Mouse (Mus musculus) mature B cell (primary cell): ENCODE results near the gene Bco1.

ENCODE experiments used
- in situ Hi-C: fragments of 300-500 bp; cut with MboI; formaldehyde crosslinking; loops from 2 replicates; pipeline ENCODE4 v1.14.3; 2019

The Bco1 gene

DNA sequence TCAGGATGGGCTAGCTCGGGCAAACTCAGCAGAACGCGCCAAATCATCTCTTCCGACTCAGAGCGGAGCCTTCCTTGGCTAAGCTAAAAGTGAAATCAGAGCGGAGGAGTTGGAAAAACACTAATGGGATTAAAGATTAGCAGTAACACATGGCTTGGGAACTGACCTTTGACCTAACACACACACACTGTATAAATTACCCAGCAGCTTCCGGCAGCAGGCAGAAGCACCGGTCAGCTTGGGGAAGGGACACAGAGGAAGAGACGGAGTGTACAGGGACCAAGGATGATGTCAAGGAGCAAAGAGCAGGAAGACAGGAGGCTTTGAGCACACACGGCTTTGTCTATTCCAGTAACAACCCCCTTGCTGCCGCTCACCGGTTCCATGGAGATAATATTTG, at the start of gene Bco1:
TSS of gene Bco1 (plus strand) at position 208 of the 400 bp plus-strand sequence.
- in situ Hi-C loops = no loop called here

DNA sequence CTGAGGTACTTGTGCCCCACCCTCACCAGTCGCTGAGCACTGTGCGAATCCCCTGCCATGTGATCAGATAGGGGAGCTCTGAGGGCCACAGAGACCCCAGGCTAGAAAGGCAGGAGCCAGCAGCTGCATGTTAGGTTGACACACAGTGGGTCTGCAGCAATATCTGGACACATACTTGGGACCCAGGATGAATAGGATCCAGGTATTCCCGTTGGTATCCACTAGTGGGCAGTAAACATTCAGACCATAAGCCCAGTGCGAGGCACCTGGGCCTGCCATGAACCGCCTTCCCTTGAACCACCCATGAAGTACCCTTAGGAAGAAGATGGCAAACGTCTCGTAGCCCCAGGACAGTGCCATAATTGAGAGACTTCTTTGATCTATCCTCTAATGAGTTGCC, 46.2 kb upstream of the Bco1 start:
- in situ Hi-C loops = no loop called here

DNA sequence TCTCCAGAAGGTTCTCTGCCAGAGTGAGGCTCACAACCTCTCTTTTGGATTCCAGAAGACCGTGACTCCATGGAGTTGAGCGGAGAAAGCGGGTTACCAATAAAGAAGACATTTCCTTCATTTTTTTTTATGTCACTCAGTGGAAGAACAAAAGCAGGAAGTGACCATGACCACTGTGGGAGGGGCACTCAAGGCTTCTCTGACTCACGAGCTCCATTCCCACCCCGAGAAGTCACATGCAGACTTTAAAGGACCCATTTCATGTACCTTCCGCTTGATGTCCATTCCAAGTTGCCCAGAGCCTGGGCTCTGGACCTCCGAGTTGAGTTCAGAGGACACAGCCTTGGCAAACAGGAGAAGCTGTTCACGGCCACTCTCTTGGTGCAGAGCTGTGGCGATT, 44.9 kb upstream of the Bco1 start:
- in situ Hi-C loops = no loop called here

DNA sequence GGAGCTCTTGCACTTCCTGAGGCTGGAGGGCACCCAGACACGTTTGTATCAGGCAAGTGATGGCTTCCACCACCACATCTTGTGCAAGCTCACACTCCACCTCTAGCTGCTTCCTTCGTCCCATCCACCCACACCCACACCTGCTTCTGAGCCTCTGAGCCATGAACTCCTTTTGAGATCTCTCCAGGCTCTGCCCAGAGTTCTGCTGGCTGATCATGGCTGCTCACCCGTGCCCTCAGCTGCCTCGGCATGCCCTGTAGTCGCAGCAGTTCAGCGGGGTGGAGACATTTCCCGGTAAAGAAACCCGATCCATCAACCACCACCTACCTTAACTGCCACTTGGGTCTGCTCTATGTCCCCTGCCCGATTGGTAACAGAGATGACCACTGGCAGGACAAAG, 44.3 kb upstream of the Bco1 start:
- in situ Hi-C loops = no loop called here

DNA sequence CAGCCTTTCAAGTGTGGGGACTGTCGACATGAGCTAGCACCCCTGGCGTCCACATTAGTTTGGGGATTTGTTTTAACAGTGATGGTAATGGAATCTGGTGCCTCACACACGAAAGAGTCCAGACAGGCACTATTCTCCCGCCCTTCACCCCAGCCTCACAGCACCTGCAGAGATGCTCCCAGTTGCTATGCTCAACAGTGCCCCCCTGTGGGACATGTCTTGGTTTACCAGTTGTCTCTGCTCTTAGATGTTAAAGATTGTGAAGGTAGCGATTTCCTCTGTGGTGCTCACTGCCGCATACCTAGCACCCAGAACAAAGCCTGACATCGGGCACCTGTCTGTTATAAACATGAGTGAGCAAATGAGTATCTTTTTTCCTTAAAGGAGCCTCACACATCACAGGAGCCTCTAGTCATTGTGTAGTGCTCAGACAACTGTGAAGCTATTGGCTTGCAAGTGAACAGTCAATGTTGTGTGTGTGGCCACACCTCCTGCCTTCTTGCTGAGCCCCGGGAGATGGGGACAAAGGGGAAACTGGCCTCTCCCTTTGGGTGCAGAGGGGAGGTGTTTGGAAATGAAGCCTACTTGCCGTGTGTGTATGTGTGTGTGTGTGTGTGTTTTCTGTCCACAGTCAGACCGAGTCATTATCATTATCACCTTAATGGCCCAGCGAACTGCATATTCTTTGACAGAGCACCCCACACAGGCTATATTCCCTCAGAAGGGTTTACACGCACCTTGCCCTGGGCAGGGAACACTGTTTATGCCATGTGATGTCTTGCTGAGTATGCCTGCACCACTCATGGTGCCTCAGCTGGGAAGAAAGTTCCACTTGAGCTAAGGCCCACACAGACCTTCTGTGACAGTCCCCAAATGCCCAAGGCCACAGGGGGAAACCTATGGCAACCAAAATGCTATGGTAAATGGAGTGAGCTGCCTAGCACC, 42.2 kb upstream of the Bco1 start:
- in situ Hi-C loops = no loop called here

DNA sequence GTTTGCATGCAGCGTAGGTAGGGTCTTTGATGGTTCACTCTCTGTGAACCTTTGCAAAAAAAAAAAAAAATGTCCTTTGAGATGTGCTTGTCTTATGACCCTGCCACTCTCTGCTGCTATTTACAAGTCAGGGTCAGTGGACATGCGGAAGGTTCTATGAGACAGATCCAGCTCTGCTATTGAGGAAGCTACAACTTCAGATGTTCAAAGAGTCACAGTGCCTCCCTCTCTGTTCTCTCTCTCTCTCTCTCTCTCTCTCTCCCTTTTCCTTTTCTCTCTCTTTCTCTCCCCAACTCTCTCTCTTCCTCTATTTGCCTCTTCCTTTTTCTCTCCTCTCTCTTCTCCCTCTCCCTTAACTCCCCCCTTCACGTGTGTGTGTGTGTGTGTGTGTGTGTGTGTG, 41.5 kb upstream of the Bco1 start:
- in situ Hi-C loops = no loop called here

DNA sequence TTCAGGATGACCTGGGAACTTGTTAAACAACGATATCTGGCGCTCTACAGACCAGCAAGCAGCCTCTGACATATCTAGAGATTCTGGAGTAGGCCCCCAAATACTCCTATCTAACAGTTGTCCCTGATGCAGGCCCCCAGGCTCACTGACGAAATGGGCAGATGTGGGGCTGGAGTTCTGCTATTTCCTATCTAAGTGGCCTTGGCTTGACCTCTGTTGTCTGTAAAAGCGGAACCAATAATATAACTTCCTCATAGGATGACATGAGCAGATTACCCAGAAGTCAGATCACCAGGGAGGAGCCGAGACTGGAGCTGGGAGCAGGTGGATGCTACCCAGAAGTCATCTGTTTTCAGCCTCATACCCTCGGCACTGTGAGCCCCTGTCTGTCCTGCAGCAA, 40.6 kb upstream of the Bco1 start:
- in situ Hi-C loops = no loop called here

DNA sequence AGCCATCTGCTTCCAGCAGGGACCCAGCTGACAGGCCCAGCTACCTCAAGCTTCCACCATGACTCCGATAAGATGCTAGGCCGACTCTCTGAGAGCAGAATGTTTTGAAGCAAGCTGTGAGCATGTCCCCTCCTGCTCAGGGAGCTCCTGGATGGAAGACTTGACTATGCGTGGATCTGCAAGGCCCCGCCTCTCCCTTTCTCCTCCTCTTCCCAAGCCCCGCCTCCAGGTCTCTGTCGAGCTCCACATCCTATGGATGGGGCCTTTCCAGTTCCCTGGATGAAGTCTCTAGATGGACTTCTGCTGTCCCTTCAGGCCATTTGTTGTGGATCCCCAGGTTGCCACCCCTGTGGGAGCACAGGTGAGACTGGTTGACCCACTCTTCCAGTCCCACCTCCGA, 36.6 kb upstream of the Bco1 start:
- in situ Hi-C loops = no loop called here

DNA sequence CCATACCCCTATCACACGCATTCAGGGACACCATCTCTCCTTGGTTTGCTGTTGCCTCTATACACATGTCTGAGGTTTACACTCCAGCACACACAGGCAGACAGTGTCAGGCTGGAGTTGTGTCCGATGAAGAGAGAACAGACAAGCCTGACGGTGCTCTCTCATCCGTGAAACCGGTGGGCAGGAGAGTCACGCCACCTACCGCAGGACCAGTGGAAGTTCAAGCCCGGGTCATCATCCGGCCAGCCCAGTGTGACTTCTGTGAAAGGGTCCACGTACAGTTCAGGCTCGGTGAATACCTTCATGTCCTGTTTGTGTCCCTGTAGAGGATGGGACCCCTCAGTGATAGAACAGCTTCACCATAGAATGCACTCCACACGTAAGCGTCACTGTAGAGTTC, 35.3 kb upstream of the Bco1 start:
- in situ Hi-C loops = no loop called here

DNA sequence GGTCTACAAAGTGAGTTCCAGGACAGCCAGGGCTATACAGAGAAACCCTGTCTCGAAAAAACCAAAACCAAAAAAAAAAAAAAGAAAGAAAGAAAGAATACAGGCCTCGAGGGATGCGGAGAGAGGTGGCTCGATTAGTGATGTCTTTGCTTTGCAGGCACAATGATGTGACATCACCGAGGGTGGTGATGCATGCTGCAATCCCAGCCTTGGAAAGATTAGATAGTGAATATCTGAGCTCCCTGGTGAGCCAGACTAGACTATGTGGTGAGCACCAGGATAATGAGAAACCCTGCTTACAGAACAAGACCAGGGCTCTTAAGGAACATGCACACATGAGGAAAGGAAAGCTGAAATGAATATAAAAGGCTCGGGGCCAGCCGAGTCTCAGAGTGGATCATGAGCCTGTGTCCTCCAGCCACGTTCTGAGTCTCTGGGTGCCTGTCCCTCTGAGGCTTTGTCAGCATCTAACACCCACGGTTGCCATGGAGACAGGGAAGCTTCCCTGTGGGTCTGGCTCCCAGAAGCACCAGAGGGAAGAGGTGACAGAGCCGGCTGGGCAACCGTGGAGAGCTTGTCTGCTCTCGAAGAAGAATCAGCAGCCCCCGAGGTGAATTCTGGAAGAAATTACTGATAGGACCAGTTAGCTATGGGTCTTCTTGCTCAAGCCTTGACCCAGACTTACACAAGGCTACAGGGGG, 34.3 kb upstream of the Bco1 start:
- in situ Hi-C loops = no loop called here

DNA sequence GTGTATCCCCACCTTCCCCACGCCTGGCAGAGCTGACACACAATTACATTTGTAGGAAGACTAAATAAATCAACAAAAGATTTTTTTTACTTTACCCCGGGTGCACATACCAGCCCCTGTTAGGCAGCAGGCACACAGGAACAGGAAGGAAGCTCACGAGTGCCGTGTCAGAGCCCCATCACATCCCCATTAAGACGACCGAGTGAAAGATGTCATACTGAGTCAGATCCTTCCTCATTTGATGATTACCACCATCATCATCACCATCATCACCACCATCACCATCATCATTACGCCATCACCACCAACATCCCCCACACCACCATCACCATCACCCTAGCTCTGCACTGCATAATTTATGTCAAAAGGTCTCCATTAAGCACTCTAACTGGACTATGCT, 28.7 kb upstream of the Bco1 start:
- in situ Hi-C loops = no loop called here

DNA sequence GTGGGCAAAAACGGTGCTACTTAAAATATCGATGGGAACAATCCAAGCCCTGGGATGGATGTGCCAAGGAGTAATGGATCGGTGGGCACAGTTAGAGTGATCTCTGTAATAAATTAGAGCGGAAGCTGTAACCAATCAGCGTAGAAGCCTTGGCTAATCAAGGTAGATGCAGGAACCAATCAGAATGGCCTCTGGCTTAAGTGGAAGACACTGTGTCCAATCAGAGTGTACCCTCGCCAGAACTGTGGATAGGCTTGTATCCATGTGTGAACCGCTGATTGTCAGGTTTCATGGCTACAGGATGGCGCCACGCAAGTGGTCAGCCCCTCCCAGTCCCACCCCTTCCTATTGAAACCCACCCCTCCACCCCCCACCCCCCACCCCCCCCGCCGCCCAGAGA, 28.3 kb upstream of the Bco1 start:
- in situ Hi-C loops = no loop called here

DNA sequence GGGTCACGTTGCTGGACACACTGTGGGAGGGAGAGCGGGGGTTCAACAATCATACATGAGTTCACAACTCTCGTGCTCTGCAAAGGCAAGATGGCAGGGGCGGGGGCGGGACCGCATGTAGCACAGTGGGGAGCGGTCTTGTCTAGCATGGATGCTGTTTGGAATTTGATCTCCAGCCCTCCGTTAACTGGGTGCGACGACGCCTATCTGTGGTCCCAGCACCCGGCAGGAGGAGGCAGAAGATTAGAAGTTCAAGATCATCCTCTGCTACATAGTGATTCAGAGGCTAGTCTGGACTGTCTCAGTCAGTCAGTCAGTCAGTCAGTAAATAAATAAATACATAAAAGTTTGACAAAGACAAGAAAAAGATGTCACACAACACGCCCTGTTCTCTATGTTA, 27.4 kb upstream of the Bco1 start:
- in situ Hi-C loops = no loop called here

DNA sequence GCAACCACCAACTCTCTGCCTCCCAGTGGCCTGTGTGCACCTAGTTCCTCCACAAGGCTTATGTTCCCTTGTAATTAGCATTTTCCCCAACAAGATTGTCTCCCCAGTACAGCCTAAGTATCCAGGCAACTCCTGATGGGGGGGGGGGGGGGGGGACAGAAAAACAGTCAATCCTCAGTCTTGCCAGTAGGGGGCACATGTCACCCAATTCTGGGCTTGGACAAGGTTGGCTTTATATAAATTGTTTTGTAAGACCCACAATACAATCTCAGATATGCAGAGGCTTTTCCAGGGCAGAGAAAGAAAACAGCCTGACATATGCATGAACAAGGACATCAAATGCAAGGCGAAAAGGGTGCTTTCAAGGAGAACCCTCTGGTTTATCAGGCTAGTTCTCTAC, 25.9 kb upstream of the Bco1 start:
- in situ Hi-C loops = no loop called here

DNA sequence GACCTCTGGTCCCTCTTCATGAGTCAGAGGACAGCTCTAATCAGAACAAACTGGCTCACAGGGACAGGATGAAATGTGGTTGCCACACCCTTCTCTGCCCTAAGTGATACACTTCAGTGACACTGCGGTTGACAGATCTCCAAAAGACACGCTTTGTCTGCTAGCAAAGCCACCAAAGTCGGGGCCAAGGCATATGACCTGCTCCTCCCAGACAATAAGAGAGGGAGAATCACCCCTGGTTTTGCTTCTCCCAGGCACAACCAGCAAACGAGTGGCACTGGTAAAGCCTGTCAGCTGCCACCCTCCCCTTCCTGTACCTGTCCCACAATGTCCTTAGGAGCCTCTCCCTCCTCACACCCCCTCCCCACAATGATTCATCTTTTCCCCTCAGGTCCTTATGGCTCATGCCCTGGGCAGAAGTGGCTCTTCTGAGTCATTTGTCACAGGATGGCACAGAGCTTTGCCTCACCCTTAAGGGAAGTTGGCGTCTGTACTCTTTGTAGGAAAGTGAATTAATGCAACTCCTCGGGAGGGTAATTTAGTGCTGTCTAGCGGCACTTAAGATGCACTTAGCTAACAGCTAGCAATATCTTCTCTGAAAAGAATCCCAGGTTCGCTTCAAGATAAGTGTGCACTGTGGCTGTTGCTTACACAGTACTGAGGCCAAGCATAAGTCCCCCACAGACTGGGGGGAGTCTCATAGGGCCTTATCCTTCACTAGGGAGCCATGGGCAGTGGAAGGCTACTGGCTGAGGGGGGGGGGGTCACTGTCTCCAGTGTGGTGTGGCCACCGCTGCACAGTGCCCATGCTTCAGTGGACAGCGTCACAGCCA, 21.1 kb upstream of the Bco1 start:
- in situ Hi-C loops = no loop called here

DNA sequence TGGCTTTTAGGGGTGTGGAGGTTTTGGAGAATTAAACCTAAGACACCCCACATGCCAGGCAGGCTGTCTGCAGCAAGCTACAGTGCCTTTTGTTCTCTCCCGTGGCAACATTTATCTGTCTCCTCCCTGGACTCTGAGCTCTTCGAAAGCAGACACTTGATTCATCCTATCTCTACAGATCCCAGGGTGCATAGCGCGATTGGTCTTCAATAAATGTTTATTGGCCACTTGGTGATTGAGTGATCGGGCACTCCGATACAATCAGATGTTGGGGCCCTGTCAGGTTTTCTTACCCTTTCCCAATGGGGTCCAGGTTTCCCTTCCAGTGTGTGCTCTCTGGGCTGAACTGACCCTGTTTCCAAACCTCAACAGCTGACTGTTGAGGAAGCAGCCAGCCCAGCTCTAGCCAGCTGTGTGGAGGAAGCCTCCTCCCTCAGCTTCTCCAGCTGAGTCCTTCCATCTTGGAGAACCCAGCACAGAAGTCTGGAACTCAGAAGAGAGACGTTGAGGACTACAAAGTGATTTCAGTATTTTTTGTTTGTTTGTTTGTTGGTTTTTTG, 17.2 kb upstream of the Bco1 start:
- in situ Hi-C loops = no loop called here

DNA sequence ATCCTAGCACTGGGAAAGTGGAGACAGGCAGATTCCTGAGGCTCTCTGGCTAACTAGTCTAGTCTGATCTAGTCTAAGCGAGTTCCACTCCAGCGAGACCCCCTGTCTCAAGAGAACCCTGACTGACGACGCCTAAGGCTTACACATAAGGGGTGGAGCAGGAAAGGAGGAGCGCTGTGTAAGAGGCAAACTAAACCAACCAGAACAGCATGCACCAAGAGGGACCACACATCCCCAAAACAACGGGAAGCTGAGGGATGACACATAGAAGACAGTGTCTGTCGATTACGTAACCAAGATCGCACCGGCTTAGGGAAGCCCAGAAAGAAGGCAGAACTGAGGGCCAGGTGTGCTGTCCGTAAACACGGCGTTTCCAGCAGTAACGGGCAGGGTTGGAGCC, 16.0 kb upstream of the Bco1 start:
- in situ Hi-C loops = no loop called here

DNA sequence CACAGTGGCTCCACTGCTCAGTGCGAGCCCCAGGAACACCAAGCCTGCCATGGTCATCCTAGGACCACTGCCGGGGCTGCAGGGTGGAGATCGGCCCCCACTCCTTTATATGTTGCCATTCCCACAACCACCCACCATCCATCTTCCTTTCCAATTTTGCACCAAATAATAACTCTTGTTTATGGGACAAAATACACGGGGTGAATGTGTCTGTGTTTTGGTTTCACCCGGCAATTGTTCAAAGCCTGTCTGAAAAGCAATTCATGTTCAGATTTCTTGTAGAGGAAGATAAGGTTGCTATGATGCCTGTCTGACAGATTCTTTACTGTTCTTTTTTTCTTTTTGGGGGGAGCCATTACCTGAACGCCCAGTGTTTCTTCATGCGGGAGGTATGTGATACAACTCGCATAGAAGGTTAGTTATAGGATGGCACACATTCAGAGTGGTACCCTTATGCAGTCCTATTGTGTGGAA, 13.2 kb upstream of the Bco1 start, which contains the start of gene Pkd1l2:
TSS of gene Pkd1l2 (minus strand) at position 51 of the 474 bp plus-strand sequence.
- in situ Hi-C loops = no loop called here

DNA sequence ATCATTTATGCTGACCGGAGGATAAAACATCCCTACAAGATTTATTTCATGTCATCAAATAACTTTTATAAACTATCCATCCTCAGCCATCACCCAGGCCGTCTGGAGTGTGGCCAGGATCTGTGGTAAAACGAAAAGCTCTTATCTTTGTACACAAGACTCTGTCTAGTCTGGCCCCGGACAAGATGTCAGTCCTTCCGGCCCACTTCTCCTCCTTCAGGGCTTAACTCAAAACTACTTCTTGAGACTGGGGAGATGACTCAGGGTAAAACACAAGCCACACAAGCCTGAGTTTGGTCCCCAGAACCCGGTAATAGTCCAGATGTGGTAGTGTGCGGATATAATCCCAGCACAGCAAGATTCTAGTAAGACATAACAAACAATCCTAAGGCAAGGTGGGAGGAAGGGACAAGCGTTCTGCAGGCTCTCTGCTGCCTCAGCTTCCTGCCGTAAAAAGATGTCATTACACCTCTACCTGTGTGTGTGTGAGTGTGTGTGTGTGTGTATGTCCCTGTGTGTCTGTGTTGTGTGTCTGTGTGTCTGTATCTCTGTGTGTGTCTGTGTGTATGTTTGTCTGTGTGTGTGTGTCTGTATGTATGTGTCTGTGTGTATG, 12.6 kb upstream of the Bco1 start:
- in situ Hi-C loops = no loop called here

DNA sequence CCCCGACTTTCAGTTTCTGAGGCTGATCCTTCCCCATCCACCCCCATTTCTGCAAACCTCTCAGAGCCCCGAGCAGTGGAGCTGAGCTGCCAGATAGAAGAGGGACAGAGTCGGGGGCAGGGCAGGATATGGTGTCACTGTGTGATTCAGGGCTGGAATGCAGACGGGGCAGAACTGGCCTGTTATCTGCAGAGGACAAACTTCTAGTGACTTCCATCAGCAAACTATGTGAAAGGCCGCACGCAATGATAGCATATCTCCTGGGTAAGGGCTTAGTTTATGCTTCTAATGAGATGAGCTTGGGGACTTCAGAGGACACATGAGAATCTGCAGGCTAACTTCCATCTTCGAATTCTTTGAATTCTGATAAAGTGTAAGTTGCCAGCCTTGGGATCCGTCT, 10.1 kb upstream of the Bco1 start:
- in situ Hi-C loops = no loop called here

DNA sequence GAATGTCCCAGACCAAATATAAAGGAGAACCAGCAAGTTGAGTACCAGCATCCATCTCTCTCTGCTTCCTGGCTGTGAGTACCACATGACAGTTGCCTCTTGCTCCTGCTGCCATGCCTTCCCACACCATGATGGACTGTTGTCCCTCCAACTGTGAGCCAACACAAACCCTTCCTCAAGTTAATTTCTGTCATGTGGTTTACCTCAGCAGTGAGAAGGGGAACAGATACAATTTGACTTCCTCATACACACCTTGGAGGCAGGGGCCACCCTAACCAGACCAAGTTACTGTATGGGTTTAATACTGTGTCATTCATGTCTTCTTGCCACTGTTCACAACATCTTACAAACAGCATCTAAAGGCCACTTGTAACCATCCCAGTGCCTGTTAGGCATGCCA, 8.6 kb upstream of the Bco1 start:
- in situ Hi-C loops = no loop called here
